Mouse (Mus musculus) E14TG2a.4 (cell line): ENCODE measurements around the gene Zc3hc1.
A peak's percentile ranks its signal among the peaks of the same experiment; 100 is the strongest.

Source experiments
- CTCF ChIP-seq: conservative IDR thresholded peaks from 2 replicates; pipeline ENCODE4 v1.5.1; 2014; ENCODE audit warnings: low read length
- NANOG ChIP-seq: IDR thresholded peaks from 2 replicates; pipeline ENCODE4 v1.6.1; 2014; ENCODE audit warnings: borderline replicate concordance, low read length, mixed read lengths
- POU5F1 ChIP-seq: IDR thresholded peaks from 2 replicates; pipeline ENCODE4 v1.6.1; 2014; ENCODE audit warnings: low read length, borderline replicate concordance

GRCm38 (mm10) chr6:30403465-30403864 is 12.6 kb upstream of the Zc3hc1 start:
- peak; percentile 96 for TF ChIP-seq CTCF
- no peak for TF ChIP-seq NANOG
- no peak for TF ChIP-seq POU5F1
